Mouse (Mus musculus) yolk sac, embryonic 10.5 days (tissue): ENCODE data around the gene Ubl5.
"Not testable (repeated sequence)": the region's sequence is repeated elsewhere in the genome, so short reads cannot be mapped to it uniquely, and the experiment has no call there.

ENCODE experiments used
- DNase-seq: peaks from one replicate; pipeline ENCODE4 v3.0.0-alpha.2; 2017; ENCODE audit warnings: low spot score

The Ubl5 gene

DNA sequence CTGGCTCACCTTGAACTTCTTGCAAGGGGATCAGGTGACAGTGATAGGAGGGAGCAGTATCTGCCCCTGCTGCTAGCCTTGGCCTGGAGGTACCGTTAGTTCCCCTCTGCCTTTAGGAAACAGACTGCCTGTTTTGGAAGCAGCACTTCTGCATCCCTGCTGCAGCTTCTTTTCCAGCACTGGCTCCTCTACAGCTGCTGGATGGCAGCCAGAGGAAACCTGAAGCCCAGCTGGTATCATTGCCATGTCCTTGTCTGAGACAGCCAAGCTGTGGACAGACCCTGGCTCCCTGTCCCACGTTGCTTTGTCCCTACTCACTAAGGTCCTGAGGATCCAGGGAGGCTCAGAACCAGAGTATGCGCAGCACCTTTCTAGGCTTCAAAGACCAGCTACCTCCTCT lies 14.9 kb downstream of the Ubl5 start:
- no peak for DNase-seq

GRCm38 (mm10) chr9:20662325-20662724 lies 19.6 kb downstream of the Ubl5 start:
- no peak for DNase-seq

DNA sequence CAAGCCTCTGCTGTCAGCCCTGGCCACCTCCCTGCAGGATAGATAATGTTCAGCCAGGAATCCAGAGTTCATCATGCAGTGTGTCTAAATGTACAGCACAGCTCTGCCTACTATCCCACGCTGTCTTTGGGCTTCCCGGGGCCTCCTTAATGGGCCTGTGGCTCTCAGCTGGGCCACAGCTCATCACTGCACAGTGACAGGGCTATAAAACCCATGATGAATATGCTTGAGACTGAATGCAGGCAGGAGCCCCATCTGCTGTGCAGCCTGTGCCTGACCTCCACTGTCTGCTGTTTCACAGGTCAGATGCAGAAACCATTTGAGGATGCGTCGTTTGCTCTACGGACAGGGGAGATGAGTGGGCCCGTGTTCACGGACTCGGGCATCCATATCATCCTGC lies 20.2 kb downstream of the Ubl5 start:
- no peak for DNase-seq

DNA sequence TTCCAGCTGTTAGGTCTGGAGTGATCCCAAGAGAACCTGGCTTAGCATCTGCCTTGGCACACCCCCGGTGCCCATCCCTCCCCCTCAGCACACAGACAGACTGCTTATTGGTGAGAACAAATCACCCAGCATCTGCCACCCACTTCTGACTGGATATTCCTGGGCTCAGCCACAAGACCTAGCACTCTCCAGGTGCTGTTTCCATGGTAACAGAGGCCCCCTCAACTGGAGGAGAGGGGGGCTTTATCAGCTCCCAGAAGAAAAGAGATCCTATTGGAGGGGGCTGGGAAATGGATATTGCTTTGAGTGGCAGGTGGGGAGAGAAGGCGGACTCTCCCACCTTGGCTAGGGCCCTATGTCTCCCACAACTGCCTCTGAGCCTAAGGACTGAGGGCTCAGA lies 21.3 kb downstream of the Ubl5 start:
- DNase-seq, result no peak

GRCm38 (mm10) chr9:20664366-20664765 lies 21.7 kb downstream of the Ubl5 start:
- DNase-seq, result no peak

GRCm38 (mm10) chr9:20664982-20665637 lies 22.4 kb downstream of the Ubl5 start:
- DNase-seq, result no peak

GRCm38 (mm10) chr9:20665925-20666324 lies 23.2 kb downstream of the Ubl5 start:
- no peak for DNase-seq

- no peak for DNase-seq
Observed at GRCm38 (mm10) chr9:20666510-20667034, 23.9 kb downstream of the Ubl5 start.

- DNase-seq, result no peak
Observed at GRCm38 (mm10) chr9:20668065-20668464, 25.4 kb downstream of the Ubl5 start.

GRCm38 (mm10) chr9:20672047-20672446 lies 29.4 kb downstream of the Ubl5 start:
- no peak for DNase-seq

- DNase-seq, result no peak
Observed at GRCm38 (mm10) chr9:20677892-20678291, 35.2 kb downstream of the Ubl5 start.

DNA sequence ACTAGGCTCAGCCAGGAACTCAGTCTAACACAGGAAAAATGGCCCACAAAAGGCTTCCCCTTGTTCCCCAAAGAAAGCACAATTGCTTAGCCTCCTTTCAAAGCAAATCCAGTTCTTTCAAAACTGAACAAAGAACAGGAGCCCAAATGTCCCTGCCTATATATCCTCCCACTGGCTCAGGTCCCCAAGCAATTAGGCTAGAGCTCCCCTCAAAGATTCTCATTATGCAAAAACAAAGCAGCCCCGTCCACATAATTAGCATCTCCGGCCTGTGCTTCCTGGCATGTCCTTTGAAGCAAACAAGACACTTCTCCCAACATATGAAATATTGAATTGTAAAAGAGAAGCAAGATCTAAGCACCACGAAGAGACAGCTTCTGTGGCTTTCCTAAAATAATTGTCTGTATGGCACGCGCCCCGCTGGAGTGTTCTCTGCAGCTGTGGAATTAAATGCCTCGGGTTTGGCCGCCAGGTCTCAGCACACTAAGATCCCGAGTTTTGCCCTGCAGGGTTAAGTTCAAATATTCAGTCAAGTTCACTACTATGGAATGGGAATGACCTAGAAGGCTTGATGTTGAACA lies 37.8 kb downstream of the Ubl5 start:
- no peak for DNase-seq

DNA sequence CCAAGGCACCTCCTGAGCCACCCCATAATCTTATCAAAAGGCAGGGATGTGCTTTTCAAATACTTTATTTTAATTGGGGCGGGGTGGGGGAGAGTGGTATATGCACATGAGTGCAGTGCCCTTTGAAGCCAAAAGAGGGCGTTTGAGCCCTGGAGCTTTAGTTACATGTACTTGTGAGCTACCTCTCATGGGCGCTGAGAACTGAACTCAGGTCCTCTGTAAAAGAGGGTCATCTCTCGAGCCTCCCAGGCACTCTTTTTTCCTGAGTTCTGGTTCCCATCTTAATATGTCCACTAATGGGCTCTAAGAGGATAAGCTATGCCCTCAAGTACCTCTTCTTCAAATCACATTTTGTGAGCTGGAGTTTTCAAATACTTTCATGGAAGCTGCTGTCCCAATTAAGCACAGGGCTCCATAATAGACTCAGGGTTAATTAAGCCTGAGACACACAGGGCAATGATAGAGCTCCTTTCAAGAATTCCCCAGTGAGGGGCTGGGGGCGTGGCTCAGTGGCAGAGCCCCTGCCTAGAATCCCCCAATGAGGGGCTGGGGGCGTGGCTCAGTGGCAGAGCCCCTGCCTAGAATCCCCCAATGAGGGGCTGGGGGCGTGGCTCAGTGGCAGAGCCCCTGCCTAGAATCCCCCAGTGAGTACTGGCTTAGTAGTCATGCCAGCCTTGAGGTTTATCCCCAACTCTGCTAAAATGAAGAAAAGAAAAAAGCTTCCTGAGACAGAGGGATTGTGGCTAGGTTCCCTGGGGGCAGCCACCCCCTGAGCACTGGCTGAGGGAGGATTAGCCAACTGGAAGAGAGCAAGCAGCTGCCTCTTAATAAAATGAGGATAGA lies 39.1 kb downstream of the Ubl5 start:
- no peak for DNase-seq

GRCm38 (mm10) chr9:20682389-20682722 lies 39.7 kb downstream of the Ubl5 start:
- no peak for DNase-seq

DNA sequence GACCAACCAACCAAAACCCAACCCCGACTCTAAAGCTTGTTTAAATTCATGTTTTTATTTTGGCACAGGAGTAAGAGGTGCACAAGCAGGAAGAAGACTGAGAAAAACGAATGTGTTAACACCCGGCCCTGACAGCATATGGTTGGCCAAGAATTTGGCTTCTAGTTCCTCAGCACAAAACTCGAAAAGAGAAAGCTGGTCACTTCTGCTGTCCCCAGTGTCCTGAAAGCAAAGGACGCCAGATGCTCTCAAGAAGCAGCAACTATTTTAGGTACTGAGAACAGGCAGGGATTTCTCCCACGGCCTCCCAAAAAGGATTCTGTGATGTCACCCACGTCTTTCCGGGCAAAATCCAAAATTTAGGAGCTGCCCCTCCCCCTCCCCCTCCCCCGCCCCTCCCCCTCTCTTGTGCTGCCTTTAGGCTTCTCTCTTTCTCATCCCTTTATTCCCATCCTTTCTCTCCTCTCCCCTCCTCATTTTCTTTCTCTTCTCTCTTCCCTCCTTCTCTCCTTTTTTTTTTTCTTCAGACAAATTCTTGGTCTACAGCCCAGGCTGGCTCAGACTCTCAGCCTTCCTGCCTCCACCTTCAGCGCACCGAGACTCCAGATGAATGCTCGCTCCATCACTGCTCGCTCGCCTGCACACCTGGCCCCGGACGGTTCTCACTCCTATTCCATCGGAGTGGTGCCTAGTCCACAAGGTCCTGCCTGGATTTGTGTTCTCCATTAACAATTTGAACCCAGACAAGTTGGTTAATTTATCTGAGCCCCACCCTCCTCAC lies 42.6 kb downstream of the Ubl5 start:
- no peak for DNase-seq

GRCm38 (mm10) chr9:20689403-20689802 lies 46.7 kb downstream of the Ubl5 start:
- DNase-seq, result no peak

DNA sequence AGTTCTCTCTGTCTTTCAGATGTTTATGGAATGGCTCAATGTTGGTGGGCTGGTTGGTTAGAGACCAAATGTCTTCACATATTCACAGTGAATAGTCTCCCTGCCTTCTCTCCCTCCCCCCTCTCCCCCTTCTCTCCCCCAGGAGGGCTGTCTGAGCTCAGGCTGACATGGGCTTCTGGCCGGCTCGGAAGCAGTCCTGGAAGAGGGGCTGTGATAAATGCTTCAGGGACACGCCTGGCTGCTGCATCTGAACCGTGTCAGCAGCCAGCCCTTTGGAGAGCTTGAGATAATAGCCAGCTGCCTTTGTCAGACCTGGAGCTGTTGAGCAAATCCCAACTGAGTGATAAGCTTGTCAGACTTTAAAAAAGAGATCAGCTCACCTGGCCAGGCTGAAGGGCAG lies 47.2 kb downstream of the Ubl5 start:
- DNase-seq, result no peak

DNA sequence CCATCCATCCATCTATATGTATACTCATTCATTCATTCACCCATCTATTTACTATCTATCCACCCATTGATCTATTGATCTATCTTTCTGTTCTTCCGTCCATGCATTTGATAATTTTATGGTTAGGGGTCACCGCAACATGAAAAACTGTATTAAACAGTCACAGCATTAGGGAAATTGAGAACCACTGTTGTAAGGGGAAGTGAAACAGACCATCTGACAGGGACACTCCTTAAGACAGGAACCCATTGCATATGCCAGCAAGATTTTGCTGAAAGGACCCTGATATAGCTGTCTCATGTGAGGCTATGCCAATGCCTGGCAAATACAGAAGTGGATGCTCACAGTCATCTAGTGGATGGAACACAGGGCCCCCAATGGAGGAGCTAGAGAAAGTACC lies 47.8 kb downstream of the Ubl5 start:
- not testable (repeated sequence) for DNase-seq

DNA sequence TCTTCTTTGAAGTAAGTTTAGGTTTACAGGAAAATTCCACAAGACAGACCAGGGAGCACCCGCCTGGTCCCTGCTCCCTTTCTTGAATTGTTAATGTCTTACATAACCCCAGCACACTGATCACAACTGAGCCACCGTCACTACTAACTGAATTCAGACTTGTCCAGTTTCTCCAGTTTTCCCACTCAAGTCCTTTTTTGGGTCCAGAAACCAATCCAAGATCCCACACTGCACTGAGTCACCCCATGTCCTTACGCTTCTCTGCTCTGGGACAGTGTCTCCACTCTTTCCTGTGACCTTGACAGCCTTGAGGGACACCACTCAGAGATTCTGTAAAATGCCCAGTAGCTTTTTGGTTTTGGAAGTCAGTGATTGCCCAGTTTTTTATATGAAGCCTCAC lies 50.2 kb downstream of the Ubl5 start:
- DNase-seq, result no peak

DNA sequence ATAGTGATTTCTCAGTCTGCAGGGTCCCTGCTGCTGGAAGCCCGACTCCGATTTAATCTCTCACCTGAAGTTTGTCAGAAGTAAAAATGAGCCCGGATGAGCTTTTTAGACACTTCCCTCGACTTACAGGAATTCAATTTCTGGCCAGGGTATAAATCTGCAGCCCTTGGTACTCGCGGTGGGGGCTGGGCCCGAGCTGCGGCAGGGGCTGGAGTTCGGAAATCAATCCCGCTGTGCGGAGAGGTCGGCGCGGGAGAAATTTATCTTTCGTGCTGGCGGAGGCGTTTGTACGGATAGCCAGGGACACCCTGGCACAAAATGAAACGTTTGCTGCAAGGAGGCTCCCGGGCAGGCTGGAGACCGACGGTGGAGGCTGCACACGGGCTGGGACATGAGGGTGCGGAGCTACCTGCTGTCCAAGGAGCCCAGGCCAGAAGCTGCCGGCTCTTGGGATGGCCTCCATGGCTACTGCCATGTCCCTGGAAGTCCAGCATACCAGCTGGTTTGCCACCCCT lies 52.1 kb downstream of the Ubl5 start:
- peak; percentile 42 for DNase-seq

DNA sequence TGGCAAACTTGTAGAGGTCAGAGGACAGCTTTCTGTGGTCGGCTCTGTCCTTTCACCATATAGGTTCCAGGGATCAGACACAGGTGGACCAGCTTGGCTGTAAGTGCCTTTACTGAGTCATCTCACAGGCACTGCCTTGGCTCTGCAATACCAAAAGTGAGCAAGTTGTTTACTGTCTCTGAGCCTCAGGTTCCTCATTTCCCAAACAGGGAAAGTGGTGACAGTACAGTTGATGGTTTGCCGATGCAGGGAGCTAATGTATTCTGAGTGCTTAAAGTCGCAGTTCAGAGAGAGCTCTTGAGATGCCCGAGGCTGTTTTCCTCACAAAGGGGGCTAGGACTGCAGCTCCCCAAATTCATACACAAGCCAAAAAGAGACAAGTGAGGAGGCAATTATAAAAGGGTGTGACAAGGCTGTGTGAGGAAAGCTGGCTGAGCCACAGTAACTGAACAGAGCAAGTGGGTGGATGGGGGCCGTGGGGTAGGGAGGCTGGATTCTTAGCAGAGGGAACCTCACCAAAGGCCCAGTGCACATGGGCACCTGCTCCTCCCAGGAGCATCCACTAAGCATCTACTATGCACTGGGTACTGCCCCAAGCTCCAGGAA lies 53.5 kb downstream of the Ubl5 start:
- no peak for DNase-seq
